Mouse (Mus musculus) myocyte (in vitro differentiated cells): ENCODE results near the gene LTO1. TPM values are rescaled to one million over a fixed set of nuclear protein-coding genes. Genes with fewer than 3 reads are reported as not detected.
A peak's percentile ranks its signal among the peaks of the same experiment; 100 is the strongest.

Experiments used
- H3K27me3 ChIP-seq: one replicate; pipeline ENCODE4 v1.6.1; 2011; ENCODE audit not compliant: control insufficient read depth, insufficient read depth, insufficient read length
- H3K36me3 ChIP-seq: one replicate; pipeline ENCODE4 v1.6.1; 2011; ENCODE audit not compliant: control insufficient read depth, insufficient read depth
- H3K4me2 ChIP-seq: one replicate; pipeline ENCODE4 v1.6.1; 2011; ENCODE audit warnings: low read depth, control low read depth
- H3K4me3 ChIP-seq: one replicate; pipeline ENCODE4 v1.5.1; 2011; ENCODE audit warnings: mild to moderate bottlenecking, control low read depth, moderate library complexity
- H3K79me2 ChIP-seq: one replicate; pipeline ENCODE4 v1.6.1; 2011; ENCODE audit not compliant: control insufficient read depth, insufficient read depth
- H3ac ChIP-seq: one replicate; pipeline ENCODE4 v1.6.1; 2011; ENCODE audit not compliant: control insufficient read depth, insufficient read length
- CEBPB ChIP-seq: IDR thresholded peaks from 2 replicates; pipeline ENCODE4 v1.6.1; 2011; ENCODE audit warnings: mild to moderate bottlenecking, moderate library complexity; ENCODE audit not compliant: poor library complexity, insufficient read depth, severe bottlenecking
- E2F4 ChIP-seq: IDR thresholded peaks from one replicate; pipeline ENCODE4 v1.6.1; 2011; ENCODE audit warnings: mild to moderate bottlenecking, control low read depth, moderate library complexity; ENCODE audit not compliant: insufficient read depth
- MAX ChIP-seq: IDR thresholded peaks from one replicate; pipeline ENCODE4 v1.6.1; 2011; ENCODE audit warnings: low read depth, mild to moderate bottlenecking, control low read depth
- MYOD1 ChIP-seq, 3 experiments: IDR thresholded peaks; one replicate each; pipeline ENCODE4 v1.6.1; 2011; ENCODE audit warnings: control low read depth in 2 of 3, low read depth in 2 of 3, mild to moderate bottlenecking in 2 of 3, moderate library complexity in 1 of 3; ENCODE audit not compliant: insufficient read length in 2 of 3, control insufficient read depth in 1 of 3
- MYOG ChIP-seq, 3 experiments: IDR thresholded peaks; one replicate each; pipeline ENCODE4 v1.6.1; 2011; ENCODE audit warnings: control low read depth in 2 of 3, low read depth in 2 of 3, mild to moderate bottlenecking in 2 of 3; ENCODE audit not compliant: insufficient read length in 2 of 3, control insufficient read depth in 1 of 3, insufficient read depth in 1 of 3
- POLR2A ChIP-seq: IDR thresholded peaks from one replicate; pipeline ENCODE4 v1.6.1; 2011; ENCODE audit warnings: low read depth, mild to moderate bottlenecking, control low read depth, moderate library complexity; ENCODE audit not compliant: insufficient read length
- POLR2AphosphoS2 ChIP-seq: IDR thresholded peaks from one replicate; pipeline ENCODE4 v1.6.1; 2011; ENCODE audit warnings: low read depth, control low read depth; ENCODE audit not compliant: insufficient read length
- REST ChIP-seq: IDR thresholded peaks from one replicate; pipeline ENCODE4 v1.6.1; 2011; ENCODE audit warnings: mild to moderate bottlenecking, control low read depth, moderate library complexity; ENCODE audit not compliant: insufficient read depth, insufficient read length
- SRF ChIP-seq: IDR thresholded peaks from one replicate; pipeline ENCODE4 v1.6.1; 2011; ENCODE audit warnings: low read depth; ENCODE audit not compliant: control insufficient read depth, insufficient read length
- TCF12 ChIP-seq: IDR thresholded peaks from one replicate; pipeline ENCODE4 v1.6.1; 2011; ENCODE audit warnings: mild to moderate bottlenecking, control low read depth; ENCODE audit not compliant: poor library complexity, insufficient read depth, severe bottlenecking
- TCF3 ChIP-seq: IDR thresholded peaks from one replicate; pipeline ENCODE4 v1.6.1; 2011; ENCODE audit warnings: low read depth, control low read depth; ENCODE audit not compliant: insufficient read length
- USF1 ChIP-seq: IDR thresholded peaks from one replicate; pipeline ENCODE4 v1.6.1; 2011; ENCODE audit warnings: low read depth, mild to moderate bottlenecking, control low read depth, moderate library complexity
- polyA plus RNA-seq: library from polyadenylated mRNA; unstranded; fragments of >200 nt; fragmentation: generic; extraction: Trizol; gene quantifications from one replicate; pipeline ENCODE4 v1.2.1, GENCODE M21; 2012; ENCODE audit warnings: missing spikeins

Gene LTO1
- polyA plus RNA-seq, 1 experiment, result 15.4 TPM

GRCm38 (mm10) chr7:144963911-144964310 is 49.0 kb downstream of the LTO1 start:
- Histone ChIP-seq H3K4me3 (no peak overlapping the region), H3K4me2 (peak overlapping the region; percentile 53)
- TF ChIP-seq E2F4 (no peak), TCF12 (no peak), SRF (no peak), MYOG (IDR thresholded peaks at IDR 0.05; ENCODE audit: control insufficient read depth in 1 of 3, insufficient read depth in 1 of 3, insufficient read length in 2 of 3, low read depth in 2 of 3) (no peak), POLR2AphosphoS2 (no peak), TCF3 (no peak), MYOD1 (IDR thresholded peaks at IDR 0.05; ENCODE audit: control insufficient read depth in 1 of 3, insufficient read length in 2 of 3, low read depth in 2 of 3) (no peak), REST (no peak), CEBPB (no peak), USF1 (no peak), MAX (no peak)

GRCm38 (mm10) chr7:144964316-144964715 is 49.4 kb downstream of the LTO1 start:
- no peaks in the 10 kb centered on the region for H3K36me3 ChIP-seq
- no peaks in the 10 kb centered on the region for H3K27me3 ChIP-seq
- no peak overlapping the region for H3ac ChIP-seq
- peak overlapping the region; percentile 53 for H3K4me2 ChIP-seq
- no peak overlapping the region for H3K4me3 ChIP-seq
- TF ChIP-seq USF1, result no peak
- TF ChIP-seq POLR2AphosphoS2, result no peak
- TF ChIP-seq MAX, result no peak
- no peaks in the 10 kb centered on the region for H3K79me2 ChIP-seq

More at GRCm38 (mm10) chr7:144963911-144964310, 49.0 kb downstream of the LTO1 start:
- H3K27me3 ChIP-seq, result no peaks in the 10 kb centered on the region
- no peak overlapping the region for H3ac ChIP-seq
- no peaks in the 10 kb centered on the region for H3K36me3 ChIP-seq
- no peaks in the 10 kb centered on the region for H3K79me2 ChIP-seq

- TF ChIP-seq TCF12, result no peak
- no peak for TF ChIP-seq POLR2A
- no peak for TF ChIP-seq POLR2AphosphoS2
- no peak for TF ChIP-seq REST
- TF ChIP-seq USF1, result no peak
- TF ChIP-seq MYOD1 (IDR thresholded peaks at IDR 0.05; ENCODE audit: control insufficient read depth in 1 of 3, insufficient read length in 2 of 3, low read depth in 2 of 3), result no peak
- TF ChIP-seq MYOG (IDR thresholded peaks at IDR 0.05; ENCODE audit: control insufficient read depth in 1 of 3, insufficient read depth in 1 of 3, insufficient read length in 2 of 3, low read depth in 2 of 3), result no peak
- no peak for TF ChIP-seq MAX
- TF ChIP-seq CEBPB, result no peak
- no peak for TF ChIP-seq SRF
- no peak for TF ChIP-seq E2F4
- TF ChIP-seq TCF3, result no peak
- H3K4me3 ChIP-seq, result no peak overlapping the region
- no peaks in the 10 kb centered on the region for H3K36me3 ChIP-seq
- no peak overlapping the region for H3K4me2 ChIP-seq
- H3K27me3 ChIP-seq, result no peaks in the 10 kb centered on the region
- H3ac ChIP-seq, result no peak overlapping the region
- no peaks in the 10 kb centered on the region for H3K79me2 ChIP-seq
Observed at GRCm38 (mm10) chr7:144965893-144966292, 51.0 kb downstream of the LTO1 start.

- Histone ChIP-seq H3K79me2 (no peaks in the 10 kb centered on the region), H3K4me2 (no peak overlapping the region), H3K4me3 (no peak overlapping the region), H3K36me3 (no peaks in the 10 kb centered on the region), H3ac (no peak overlapping the region), H3K27me3 (no peaks in the 10 kb centered on the region)
- TF ChIP-seq MYOG (IDR thresholded peaks at IDR 0.05; ENCODE audit: control insufficient read depth in 1 of 3, insufficient read depth in 1 of 3, insufficient read length in 2 of 3, low read depth in 2 of 3), result no peak
- TF ChIP-seq REST, result no peak
- no peak for TF ChIP-seq MYOD1 (IDR thresholded peaks at IDR 0.05; ENCODE audit: control insufficient read depth in 1 of 3, insufficient read length in 2 of 3, low read depth in 2 of 3)
- no peak for TF ChIP-seq USF1
- no peak for TF ChIP-seq POLR2A
- no peak for TF ChIP-seq SRF
- no peak for TF ChIP-seq TCF12
- TF ChIP-seq E2F4, result no peak
Observed at GRCm38 (mm10) chr7:144970997-144971768, 56.3 kb downstream of the LTO1 start.

- H3K4me3 ChIP-seq, result no peak overlapping the region
- no peaks in the 10 kb centered on the region for H3K27me3 ChIP-seq
- no peaks in the 10 kb centered on the region for H3K79me2 ChIP-seq
- no peaks in the 10 kb centered on the region for H3K36me3 ChIP-seq
- no peak overlapping the region for H3ac ChIP-seq
- TF ChIP-seq MYOD1 (IDR thresholded peaks at IDR 0.05; ENCODE audit: control insufficient read depth in 1 of 3, insufficient read length in 2 of 3, low read depth in 2 of 3), result no peak
- TF ChIP-seq POLR2AphosphoS2, result no peak
- no peak for TF ChIP-seq SRF
- no peak for TF ChIP-seq TCF12
- no peak for TF ChIP-seq USF1
- no peak for TF ChIP-seq MAX
- TF ChIP-seq TCF3, result no peak
- no peak for TF ChIP-seq MYOG (IDR thresholded peaks at IDR 0.05; ENCODE audit: control insufficient read depth in 1 of 3, insufficient read depth in 1 of 3, insufficient read length in 2 of 3, low read depth in 2 of 3)
- TF ChIP-seq E2F4, result no peak
- TF ChIP-seq CEBPB, result no peak
- TF ChIP-seq POLR2A, result no peak
- no peak for TF ChIP-seq REST
- no peak overlapping the region for H3K4me2 ChIP-seq
Observed at GRCm38 (mm10) chr7:144971769-144972168, 56.9 kb downstream of the LTO1 start.
